Mouse (Mus musculus) telencephalon, adult 2 months (tissue): ENCODE measurements around the gene Ms4a4a.
A peak's percentile ranks its signal among the peaks of the same experiment; 100 is the strongest.
"Not testable (repeated sequence)": the region's sequence is repeated elsewhere in the genome, so short reads cannot be mapped to it uniquely, and the experiment has no call there.

Experiments used
- DNase-seq: peaks from one replicate; pipeline ENCODE4 v3.0.0-alpha.2; 2011; ENCODE audit warnings: low read depth, low spot score

Ms4a4a gene

DNA sequence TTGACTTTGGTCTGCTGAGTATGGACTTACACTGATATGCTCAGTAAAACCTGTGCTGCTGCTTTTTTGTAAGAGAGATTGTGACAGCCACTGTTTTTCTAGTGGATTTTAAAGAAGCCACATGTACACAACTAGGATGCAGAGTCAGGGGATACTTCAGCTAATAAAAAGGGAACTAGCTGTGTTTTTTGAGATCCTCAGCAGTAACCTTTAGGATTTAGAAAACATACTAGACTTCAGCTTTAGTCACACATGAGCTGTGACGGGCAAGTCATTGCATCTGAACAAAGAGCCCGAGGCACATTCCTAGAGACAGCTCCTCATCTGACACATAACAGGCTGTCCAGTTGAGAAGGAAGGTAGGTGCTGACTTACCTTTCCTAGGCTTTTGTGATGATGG lies at the start of gene Ms4a4a:
Gene Ms4a4a (plus strand): TSS at position 251 of the 400 bp plus-strand sequence.
- DNase-seq, result no peak

DNA sequence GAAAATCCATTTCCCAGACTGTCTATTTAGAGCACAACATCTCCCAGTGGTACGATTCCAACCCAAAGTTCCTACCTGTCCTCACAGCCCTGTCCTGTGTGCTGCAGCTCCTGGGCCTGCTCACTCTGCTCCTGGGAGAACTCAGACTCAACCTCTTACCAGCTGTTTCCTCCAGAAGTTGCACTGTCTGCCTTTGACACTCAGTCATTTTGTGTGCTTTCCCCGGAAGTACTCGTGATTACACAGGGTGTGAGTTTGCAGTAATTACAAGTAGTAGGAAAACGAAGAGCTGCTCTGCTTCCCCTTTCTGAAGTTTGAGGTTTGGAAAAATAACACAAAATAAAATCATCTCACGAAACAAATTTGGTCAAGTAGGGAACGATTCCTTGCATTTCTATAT lies 39.4 kb upstream of the Ms4a4a start, which contains the start of gene Ms4a7:
Gene Ms4a7 (minus strand): TSS at position 215 of the 400 bp plus-strand sequence.
- no peak for DNase-seq

DNA sequence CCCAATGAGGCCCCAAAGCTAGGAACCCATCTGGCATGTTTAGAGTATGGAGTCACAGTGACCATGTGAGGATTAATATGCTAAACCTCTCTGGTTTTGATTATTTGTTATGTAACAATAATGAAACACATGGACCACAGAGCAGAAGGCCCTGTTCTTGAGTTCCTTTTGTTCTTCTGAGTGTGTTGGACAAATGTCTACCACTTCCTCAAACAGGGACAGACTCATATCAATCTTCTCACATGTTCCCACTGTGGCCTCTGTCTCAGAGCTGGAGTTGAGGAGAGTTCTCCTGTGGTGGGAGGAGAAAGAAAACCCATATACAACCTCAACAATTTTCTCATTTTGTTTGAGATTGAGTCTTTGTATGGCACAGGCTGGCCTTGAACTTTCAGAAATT lies 32.2 kb upstream of the Ms4a4a start:
- DNase-seq, result no peak

DNA sequence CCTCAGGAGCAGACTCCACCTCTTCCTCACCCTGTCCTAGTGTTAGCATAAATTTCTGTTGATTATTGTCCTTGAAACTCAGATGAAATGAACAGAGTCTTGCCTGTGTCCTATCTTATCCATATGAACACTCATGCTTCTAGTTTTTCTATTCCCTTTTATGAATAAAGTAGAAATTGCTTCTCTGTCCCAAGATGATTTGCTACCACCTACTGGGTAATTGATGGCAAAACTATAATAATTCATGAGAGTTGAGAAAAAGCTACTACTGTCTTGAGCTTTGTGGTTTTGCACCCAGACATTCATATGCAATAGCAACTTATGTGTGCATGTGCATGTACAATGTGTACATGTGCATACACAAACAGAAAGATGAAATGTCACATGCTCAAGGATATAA lies 31.3 kb upstream of the Ms4a4a start:
- no peak for DNase-seq

DNA sequence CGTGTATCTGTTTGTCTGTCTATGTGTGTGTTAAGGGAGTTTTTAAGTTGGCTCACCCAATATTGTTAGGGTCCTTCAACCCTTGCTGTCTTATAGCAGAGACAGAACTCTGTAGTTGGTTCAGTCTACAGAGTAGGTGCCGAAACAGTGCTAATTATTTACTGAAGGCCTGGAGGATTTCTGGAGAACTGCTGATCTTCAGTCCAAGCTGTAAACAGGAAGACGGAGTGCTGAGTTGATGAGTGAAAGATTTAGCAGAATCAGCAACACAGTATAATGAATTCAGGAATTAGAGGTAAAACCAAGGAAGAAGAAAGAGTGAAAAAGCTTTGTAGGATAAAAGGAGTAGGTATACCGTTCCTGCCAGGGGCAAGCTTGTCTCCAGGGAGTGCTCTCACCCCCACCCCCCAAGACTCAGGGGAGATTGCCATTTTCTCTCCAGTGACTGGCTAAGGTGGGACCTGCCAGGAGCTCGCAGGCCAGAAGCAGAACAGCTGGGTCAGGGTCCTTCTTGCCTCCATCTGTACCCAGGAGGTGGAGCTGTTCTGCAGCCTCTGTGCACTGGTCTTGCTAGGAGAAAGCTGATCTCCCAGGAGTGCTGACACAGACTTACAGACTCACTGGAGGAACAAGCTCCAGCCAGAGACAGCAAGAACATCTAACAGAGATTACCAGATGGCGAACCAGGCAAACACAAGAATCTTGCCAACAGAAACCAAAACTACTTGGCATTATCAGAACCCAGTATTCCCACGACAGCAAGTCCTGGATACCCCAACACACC lies 25.4 kb upstream of the Ms4a4a start:
- DNase-seq, result peak; percentile 8

DNA sequence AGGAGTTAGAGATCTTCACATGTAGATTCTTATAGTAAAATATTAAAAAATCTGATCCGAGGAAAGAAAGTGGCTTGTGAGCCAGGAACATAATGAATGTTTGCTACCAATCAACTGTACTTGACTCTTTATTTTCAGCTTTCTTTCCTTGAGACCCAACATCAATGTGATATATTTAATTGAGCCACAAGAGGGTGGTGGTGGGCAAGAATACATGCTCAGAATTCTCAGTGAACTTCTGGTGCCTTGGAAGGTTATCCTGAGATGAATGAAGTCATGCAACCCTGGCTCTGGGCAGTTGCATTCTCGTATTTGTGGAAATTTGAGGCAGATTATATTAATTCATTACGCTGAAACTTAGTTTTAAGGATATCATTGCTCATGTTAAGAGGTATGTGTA lies 23.4 kb upstream of the Ms4a4a start:
- no peak for DNase-seq

DNA sequence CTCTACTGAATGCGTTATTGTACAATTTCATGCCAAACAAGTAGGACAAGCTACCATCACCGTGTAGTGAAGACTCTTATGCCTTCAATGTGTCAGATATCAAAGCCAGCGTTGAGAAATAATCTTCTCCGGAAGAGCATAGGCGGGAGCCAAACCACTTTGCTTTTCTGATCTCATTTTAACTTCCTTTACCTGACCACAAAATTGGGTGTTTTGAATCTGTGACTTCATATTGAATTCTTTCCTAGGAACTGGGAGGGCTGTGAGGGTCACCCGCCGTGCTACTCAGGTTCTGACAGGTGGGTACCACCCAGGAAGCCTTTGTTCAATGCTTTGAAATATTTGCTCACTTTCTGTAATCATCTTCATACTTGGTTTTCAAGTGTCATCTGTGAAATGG lies 19.6 kb upstream of the Ms4a4a start:
- DNase-seq, result no peak

DNA sequence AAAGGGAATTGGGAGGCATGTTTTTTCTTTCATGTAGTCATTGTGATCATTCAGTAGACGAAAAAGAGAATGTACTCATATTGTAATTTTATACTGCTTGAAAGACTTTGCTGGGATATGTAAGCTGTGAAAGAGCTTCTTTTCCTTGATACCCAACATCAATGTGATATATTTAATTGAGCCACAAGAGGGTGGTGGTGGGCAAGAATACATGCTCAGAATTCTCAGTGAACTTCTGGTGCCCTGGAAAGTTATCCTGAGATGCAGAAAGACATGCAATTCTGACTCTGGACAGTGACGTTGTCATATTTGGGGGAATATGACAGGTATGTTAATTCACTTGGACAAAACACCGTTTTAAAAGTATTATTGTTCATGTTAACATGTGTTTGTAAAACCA lies 15.2 kb upstream of the Ms4a4a start:
- DNase-seq, result no peak

DNA sequence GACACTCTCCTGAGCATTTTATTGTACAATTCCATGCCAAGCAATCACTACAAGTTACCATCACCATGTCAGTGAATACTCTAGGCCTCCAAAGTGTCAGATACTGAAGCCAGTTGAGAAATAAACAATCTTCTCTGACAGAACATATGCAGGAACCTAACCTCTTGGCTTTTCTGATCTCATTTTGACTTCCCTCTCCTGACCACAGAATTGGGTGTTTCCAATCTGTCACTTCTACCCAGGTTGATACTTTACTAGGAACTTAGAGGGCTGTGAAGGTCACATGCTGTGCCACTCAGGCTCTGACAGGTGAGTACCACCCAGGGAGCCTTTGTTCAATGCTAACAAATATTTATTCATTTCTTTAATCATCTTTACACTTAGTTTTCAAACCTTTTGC lies 13.3 kb upstream of the Ms4a4a start:
- DNase-seq, result no peak

DNA sequence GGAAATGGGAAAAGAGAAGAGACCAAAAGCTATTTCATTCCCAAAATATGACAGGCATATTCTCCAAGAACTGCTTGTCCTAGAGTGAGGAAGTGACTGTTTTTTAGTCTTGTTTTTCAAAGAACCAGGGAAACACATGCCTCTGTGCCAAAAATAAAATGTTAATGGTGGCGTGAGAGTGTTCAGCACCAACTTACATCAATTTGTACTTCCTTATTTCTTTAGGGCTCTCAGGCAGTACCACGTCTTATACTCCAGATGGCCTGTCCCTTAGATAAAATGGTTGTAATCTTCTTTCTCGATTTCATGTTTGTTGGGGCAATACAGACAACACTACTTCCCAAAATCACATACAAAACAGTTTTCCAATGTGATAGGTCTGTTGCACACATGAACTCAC lies 7.0 kb upstream of the Ms4a4a start:
- no peak for DNase-seq

DNA sequence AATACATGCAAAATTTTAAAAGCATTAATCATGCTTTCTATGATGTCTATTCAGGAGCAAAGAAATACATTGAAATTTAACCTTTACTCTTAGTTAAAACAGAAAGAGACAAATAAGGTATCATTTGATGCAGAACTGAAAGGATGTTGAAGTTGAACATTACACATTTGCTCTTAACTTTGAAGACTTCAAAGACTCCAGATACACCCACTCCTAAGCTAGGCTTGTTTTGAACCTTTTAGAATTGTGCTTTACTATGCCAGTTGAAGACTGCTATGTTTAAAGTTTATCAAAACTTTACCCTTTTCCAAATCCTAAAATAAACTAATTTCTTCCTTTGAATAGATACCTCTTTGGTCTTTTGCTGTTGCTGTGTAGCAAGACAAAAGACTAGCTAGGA lies 4.1 kb upstream of the Ms4a4a start:
- DNase-seq, result no peak

DNA sequence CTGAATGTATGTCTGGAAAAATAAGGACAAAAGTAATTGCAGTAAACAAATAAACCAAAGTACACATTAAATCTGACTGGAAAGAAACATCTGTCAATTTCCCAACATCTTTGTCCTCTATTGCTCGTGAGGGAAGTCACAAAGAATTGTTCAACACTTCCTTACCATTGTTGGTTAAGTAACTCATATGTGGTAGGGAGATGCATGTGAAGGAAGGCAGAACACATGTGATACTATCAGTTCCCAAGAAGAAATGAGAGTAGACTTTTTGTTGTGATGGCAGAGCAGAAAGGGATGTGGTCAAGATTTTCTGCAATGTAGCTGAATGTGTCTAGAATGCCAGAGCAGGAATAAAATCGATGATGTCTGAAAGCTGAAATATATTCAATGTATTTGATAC lies 1.1 kb downstream of the Ms4a4a start:
- DNase-seq, result no peak

DNA sequence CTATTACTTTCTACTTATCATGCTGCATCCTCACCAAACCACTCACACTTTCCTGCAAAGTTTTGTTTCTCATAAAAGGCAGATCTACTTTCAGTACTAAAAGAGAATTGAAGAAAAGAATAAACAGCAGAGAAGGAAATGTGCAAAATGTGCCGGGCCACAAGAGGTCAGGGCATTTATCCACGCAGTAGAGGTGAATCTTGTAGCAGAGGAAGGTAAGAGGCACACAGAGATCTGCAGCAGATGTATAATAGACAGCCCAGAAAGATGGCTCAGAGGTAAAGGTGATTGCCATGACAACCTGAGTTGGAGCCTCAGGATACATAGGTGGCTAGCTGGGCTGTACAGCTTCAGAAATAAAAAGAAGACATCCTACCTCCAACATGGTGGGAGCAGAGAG lies 11.8 kb downstream of the Ms4a4a start:
- no peak for DNase-seq

DNA sequence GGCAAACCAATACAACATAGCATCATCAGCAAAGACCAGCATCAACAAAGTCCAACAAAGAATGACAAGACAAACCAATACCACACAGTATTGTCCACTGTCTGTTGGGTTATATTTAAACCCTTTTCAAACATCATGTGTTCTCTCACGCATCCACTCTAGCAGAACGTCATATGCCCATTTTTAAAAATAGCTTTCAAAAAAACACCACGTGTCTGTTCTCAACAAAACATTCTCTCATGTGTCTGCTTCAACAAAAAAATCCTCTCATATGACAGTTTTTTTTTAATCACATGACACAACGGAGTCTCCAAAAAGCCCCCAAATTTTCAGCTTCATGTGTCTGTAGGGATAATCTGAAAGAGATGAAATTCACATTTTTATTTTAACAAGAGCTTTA lies 12.4 kb downstream of the Ms4a4a start:
- DNase-seq, result no peak

DNA sequence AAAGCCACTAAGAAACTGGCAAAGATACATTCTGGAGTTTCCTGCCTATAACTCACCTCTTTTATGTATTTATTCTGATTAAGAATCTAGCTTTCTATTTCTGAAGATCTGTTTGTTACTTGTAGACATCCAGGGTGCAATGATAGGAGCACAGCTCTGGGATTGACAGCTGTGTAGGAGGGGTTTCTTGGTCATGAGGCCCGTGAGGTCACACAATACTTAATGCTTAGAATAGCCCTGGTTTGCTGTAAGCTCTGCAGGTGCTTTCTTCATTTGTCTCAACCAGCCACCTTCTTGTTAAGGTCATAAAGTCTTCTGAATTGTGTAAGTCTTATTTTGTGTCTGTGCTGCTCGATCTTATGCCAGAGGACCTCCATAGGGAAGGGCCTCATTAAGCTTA lies 13.6 kb downstream of the Ms4a4a start:
- no peak for DNase-seq

DNA sequence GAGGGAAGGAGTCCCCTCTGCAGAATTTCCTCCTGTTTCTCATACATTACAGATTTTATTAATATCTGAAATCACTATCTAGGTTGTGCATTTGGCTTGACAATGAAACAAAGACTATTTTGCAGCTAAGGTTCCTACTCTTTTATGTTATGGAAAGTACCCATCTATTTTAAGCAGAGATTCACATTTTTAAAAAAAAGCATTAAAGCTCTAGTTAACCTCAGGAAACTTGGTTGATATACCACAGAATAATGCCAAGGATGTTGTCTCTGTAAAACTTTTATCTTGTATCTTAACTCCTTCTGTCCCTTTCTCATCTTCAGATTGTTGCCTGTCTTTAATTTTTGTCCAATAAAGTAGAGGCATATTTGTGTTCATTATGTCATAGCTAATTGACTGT lies 20.4 kb downstream of the Ms4a4a start:
- DNase-seq, result no peak

DNA sequence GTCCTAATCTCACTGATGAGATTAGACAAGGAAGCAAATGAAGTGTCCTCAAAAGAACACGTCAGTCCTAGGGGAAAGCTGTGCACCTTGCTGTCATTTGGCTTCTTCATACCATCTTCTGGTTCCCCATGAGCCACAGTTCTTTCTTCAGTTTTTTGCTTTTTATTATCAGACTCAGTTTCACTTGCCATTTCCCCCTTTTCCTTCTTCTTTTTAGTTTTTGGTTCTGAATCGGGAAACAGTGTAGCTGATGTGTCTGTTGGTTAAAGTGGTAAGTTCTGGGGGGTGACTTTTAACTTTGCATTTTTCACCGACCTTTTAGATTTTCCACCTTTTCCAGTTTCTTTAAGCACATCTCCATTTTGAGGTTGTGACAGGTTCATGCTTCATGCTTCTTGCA lies 29.2 kb downstream of the Ms4a4a start, which contains the start of gene Ms4a4c:
Gene Ms4a4c (plus strand): TSS at position 244 of the 400 bp plus-strand sequence.
- no peak for DNase-seq

DNA sequence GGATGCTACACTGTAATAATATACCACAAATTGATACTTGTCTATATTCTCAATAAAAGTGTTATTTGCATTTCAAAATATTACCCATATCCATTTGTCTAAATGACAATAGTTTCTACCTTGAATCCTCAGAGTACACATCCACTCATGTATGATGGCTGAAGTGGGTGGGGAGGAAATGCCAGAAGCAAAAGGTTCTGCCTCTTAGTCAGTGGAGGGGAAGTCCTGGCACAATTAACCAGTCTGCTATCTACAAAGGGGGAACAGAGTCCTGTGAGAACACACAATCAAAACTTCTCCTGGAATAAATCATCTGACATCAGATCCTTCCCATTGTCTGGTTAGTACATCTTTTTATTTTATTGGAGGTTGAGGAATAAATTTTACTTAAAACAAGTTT lies 32.1 kb downstream of the Ms4a4a start:
- DNase-seq, result no peak

DNA sequence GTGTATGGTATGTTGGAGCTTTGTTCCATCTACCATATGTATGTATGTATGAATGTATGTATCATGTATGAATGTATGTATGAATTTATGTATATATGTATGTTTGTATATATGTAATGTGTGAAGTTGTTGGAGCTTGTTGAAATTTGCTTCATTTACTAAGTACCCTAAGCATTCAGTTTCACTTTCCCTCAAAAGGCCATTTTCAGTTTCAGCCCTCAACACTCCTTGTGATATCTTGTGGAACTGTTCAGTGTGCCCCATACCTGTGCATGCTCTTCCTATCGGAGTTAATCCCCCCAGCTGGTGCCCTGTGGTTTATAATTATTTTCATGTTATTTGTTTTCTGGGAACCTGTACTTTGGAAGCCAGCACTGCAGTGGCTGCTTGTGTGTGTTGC lies 33.3 kb downstream of the Ms4a4a start:
- DNase-seq, result no peak

DNA sequence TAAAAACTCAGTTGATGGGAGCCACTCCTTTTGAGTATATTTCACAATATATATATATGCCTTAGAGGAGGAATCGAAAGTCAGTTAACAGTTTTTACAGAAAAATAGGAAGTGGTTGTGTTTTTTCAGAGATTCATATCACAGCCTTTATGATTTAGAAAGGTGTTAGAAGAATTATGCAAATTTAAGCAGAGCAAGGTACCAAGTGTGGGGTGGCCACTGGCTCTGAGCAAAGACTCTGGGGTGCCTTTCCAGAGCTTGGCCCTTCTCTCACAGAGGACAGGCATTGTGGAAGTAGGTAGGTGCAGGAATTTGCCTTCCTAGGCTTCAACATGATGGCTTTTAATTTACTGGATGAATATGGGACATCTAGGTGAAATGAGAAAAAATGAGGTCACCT lies 36.3 kb downstream of the Ms4a4a start:
- DNase-seq, result no peak

DNA sequence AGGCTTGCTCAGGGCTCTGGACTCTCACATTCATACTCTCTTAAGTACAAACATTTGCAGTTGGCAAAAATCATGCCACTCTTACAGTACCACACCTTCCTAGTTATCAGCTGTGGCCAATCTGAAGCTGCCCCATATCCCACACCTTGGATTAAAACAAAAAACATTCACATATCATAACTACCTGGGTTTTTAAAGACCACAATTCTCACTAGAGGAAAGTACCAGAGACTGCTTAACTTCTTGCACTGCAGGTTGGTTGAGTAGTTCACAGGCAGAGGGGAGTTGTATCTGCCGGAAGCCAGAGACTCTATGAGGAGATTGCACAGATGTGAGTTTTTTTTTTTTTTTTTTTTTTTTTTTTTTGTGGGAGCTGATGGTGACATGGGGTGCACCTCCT lies 38.8 kb downstream of the Ms4a4a start:
- no peak for DNase-seq

DNA sequence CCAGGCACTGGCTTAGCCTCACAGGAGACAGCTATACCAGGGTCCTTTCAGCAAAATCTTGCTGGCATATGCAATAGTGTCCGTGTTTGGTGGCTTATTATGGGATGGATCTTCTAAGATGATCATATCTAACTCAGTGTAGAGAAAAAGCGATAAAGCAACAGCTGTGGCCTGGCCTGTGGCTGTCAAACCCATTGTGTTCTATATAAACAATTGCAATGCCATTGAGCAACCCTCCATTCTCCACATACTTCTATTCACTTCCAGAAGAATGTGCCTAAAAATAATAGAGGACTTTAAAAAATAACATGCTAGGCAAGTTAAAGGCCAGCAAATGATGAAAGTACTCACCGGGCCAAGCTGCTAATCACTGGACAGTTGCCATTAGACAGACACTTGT lies 40.3 kb downstream of the Ms4a4a start:
- DNase-seq, result no peak

DNA sequence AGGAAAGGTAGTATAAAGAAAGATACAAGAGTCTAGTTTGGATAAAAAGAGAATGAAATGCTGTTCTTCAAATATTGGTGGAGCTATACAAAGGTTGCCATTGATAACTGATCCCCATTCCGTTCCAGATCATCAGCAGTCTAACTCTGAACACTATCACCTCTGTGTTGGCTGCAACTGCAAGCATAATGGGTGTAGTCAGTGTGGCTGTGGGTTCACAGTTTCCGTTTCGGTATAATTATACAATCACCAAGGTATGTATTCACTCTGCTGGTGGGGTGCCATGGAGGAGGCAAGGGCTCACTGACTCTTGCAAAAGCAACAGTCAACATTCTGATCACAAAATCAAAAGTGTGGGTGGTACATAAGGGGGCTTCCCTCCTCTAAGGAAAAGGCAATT lies 43.5 kb downstream of the Ms4a4a start:
- not testable (repeated sequence) for DNase-seq

DNA sequence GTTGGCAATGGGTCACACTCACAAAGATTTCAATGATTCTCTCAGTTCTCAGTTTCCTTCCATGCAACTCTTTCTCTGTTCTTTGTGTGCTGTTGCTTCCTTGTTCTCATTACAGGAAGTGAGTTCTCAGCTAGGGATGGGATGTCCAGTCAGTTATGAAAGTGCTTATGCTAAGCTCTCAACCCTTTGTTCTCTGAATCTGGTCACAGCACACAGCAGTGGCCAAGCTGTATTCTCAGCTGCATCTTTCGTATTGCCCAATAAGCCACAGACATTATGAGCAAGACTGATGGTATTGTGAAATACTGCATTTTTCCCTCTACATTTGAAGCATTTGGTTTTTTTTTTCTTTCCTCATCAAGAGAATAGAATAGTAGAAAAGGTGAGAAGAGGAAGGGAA lies 55.9 kb downstream of the Ms4a4a start:
- not testable (repeated sequence) for DNase-seq
